Mouse (Mus musculus) CD4-positive, CD25-positive, alpha-beta regulatory T cell, adult 2 months (primary cell): ENCODE results near the gene Slc5a7.

Experiments
- DNase-seq: peaks from one replicate; pipeline ENCODE4 v3.0.0-alpha.2; 2012; ENCODE audit warnings: low read depth, low spot score

The Slc5a7 gene

DNA sequence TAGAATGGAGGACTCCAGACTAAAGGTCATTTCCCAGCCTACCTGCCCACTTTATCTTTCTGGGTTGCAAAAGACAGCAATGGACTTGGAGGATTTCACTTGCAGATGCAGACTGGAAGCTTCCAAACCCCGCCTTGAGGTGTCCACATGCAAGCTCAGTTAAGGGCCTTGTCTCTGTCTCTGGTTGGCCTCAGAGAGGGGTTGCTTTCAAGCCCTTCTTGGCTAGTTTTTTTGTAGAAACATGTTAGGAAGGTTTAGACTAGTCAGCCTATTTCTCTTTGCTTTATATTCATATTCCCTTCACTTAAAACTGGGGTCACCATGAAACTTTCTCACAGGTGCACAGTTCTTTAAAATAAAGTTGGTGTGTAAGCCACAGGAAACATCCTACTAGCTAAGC lies at the start of gene Slc5a7:
Gene Slc5a7 (minus strand): TSS at position 101 of the 400 bp plus-strand sequence.
- no peak for DNase-seq

DNA sequence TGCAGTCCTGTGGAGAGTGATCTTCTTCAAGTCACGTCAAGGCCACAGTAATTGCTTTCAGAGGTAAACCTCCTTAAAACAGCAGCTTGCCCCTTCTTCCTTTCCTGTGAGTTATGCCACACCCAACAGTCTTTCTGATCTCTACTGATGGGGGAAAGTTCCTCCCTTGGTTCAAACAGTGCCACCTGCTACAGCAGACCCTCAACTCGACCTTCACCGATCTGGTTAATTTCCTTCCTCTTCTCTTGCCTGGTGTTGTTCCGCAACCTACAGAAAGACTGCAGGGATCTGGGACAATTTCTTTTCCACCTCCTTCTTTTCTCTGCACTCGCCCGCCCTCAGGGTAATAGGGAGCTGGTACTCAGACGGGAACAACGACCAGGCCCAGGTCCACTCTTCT lies 48.8 kb upstream of the Slc5a7 start:
- DNase-seq = no peak

DNA sequence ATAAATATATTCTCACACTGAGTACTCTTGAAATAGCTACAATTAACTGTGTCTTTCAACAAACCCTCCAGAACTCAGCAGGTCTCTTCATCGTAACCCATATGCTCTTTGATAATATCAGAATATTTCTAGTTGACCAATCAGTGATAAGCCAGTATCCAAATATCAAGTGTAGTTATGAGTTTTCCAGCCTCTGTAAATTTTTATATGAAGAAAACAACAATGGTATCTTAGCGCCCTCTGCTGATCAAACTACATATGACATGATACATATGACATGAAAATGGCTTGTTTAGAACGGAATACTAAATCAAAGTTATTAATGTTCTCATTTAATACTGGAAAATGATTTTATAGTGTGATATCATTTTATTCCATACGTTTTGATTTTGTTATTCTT lies 44.6 kb upstream of the Slc5a7 start:
- no peak for DNase-seq

DNA sequence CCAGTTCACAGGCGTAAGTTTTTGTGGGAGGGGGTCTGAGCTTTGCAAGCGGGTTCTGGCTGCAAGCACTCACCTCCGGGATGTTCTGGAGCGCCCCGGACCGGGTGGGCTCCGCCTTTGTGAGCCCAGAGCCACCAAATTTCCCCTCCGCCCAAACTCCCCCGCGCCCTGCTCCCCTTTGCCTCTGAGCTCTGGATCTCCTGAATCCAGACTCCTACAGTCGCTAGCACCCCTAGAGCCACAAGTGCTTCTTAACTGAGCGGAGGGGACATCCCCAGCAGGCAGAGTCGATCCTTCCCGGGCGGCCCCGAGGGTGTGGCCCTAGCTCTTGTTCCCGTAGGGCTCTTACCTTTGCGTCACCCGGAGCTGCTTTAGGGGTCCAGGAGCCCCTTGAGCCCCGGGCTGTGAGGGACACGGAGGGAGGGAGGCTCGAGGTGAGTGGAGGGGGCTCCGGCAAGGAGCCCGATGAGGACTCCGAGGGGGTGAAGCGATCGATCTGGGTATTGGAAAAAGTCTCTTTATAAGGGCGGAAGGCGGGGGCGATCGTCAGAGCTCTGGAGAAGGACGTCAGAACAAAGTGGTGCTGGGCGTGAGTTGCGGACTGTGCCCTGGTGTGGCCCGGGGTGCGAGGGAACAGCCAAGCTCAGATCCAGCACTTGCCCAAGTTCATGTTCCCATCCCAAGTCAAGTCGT lies 456 bp downstream of the Slc5a7 start:
- DNase-seq = no peak

DNA sequence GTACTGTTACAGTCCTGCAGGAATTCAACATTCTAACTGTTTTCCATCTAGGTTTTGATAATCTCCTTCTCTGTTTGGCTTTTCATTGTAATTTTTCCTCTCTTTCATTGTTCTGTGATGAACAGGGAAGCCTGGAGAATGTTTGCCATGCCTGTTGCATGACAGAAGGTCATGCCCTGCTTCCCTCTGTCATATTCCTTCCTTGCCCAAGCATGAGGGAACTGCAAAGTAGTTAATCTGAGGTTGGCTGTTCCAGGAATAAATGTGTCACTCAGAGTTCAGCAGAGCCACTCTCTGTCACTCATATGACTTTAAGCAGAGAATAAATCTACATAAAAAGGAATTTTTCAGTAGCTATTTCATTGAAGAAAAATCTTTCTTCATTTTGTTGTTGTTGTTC lies 48.1 kb downstream of the Slc5a7 start:
- no peak for DNase-seq

DNA sequence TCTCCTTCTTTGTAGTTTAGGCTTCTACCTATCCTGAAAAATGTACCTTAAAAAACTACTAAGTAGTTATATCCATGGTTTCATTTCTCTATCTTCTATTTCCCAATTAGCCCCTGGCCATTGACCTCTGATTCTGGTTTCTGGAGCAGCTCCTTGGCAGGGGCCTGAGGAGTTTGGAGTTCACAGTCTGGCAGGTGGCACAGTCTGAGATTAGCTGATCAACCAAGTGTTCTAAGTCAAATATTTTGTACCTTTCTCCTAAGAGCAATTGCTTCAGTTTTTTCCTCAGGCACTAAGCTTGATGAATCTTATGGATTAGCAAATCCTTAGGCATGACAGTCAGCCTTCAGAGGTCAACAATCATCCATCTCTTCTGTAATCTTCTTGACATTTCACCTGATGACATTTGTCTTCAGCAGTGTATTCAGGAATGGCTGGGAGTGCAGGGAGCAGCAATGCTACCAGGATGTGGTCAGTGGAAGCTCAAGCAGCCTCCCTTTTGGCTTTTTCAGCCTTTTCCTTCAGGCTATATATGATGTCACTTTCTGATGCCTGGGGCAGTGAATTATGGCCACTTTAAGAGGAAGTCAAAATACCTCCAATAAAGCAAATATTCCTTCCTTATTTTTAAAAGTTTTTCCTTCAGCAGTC lies 55.1 kb downstream of the Slc5a7 start:
- DNase-seq = no peak

DNA sequence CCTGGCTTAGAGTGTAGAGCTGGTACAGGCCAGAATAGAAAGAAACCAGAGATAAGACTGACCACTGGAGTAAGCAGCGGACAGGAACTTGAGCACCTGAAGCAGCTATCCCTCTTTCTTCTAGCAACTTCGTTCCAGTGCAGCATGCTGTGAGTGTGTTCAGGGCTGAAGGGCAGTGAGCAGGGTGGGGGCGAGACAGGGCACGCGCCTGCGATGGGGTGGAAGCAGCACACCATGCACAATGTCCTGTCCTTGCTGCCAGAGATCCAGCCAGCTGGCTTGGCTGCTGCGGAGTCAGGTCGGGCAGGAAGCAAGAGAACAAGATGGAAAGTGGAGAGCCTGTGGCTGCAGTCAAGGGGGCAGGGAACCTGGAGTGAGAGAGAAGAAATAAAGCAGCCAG lies 59.4 kb downstream of the Slc5a7 start:
- no peak for DNase-seq
